Comparison of ENCODE assay signal across 8 mouse cellular contexts in genomic region chr5:135064382-135064766, GRCm38 (mm10). TPM values are rescaled to one million over a fixed set of nuclear protein-coding genes. Genes with fewer than 3 reads are reported as not detected.
A peak's percentile ranks its signal among the peaks of the same experiment; 100 is the strongest.
DNase-seq lines count a peak whose midpoint lies in the region; ATAC-seq lines count a peak whose summit lies in the region.

No protein-coding gene starts in this region.

- DNase-seq in kidney, adult 8-10 months, result no peak
- peak; percentile 25 for DNase-seq in c-Kit-positive CD71-positive TER-119-positive erythroid progenitor cells, embryonic 14.5 days (ENCODE audit: low spot score)
- DNase-seq in midbrain, embryonic 11.5 days (ENCODE audit: low spot score, missing footprints), result no peak
- DNase-seq in adrenal gland, postnatal 4 days (ENCODE audit: low spot score in 2 of 2), result no peak
- DNase-seq in thymus, postnatal 36 days, result no peak
- no peak for DNase-seq in adrenal gland, adult (ENCODE audit: inconsistent age in 2 of 2, low spot score in 1 of 2)

- peaks cover 19% of the 10 kb centered on the region for H3K4me1 ChIP-seq in kidney, embryonic 16.5 days (ENCODE audit: insufficient read depth, low read length)
- peaks cover 26% of the 10 kb centered on the region for H3K4me1 ChIP-seq in hindbrain, embryonic 13.5 days (replicated peaks)
- peaks cover 8% of the 10 kb centered on the region; the same call in 1 of the 2 replicates for H3K4me1 ChIP-seq in midbrain, embryonic 11.5 days (ENCODE audit: control insufficient read depth, insufficient read depth, low read length)

- peaks cover 34% of the 10 kb centered on the region for H3K36me3 ChIP-seq in kidney, embryonic 16.5 days (ENCODE audit: insufficient read depth, low read length)
- peaks cover 53% of the 10 kb centered on the region for H3K36me3 ChIP-seq in hindbrain, embryonic 13.5 days
- H3K36me3 ChIP-seq in midbrain, embryonic 11.5 days (ENCODE audit: control insufficient read depth, insufficient read depth, low read length), result peaks cover 4% of the 10 kb centered on the region; the same call in 1 of the 2 replicates

- H3K9me3 ChIP-seq in kidney, embryonic 16.5 days (ENCODE audit: low read length), result no peaks in the 10 kb centered on the region
- no peaks in the 10 kb centered on the region for H3K9me3 ChIP-seq in hindbrain, embryonic 13.5 days
- no peaks in the 10 kb centered on the region for H3K9me3 ChIP-seq in midbrain, embryonic 11.5 days (ENCODE audit: control insufficient read depth, low read length)

- no peaks in the 10 kb centered on the region for H3K27me3 ChIP-seq in kidney, embryonic 16.5 days (ENCODE audit: insufficient read depth, low read length)
- no peaks in the 10 kb centered on the region for H3K27me3 ChIP-seq in hindbrain, embryonic 13.5 days
- H3K27me3 ChIP-seq in midbrain, embryonic 11.5 days (ENCODE audit: control insufficient read depth, insufficient read depth, low read length), result no peaks in the 10 kb centered on the region

- WGBS in kidney, embryonic 16.5 days, result under 1% methylated on average over 40 of the region's 40 CpGs
- WGBS in hindbrain, embryonic 13.5 days, result 0% methylated on average over 39 of the region's 40 CpGs
- WGBS in midbrain, embryonic 11.5 days, result under 1% methylated on average over 40 of the region's 40 CpGs

- peak overlapping the region; percentile 89 for H3K4me2 ChIP-seq in kidney, embryonic 16.5 days (replicated peaks; ENCODE audit: low read depth, low read length)
- peak overlapping the region; percentile 97 for H3K4me2 ChIP-seq in hindbrain, embryonic 13.5 days
- H3K4me2 ChIP-seq in midbrain, embryonic 11.5 days, result peak overlapping the region; percentile 97

- peak; percentile 64; the same call in 1 of the 2 replicates for ATAC-seq in kidney, embryonic 16.5 days (ENCODE audit: low FRiP score, low TSS enrichment)
- no peak; the same call in none of the 2 replicates for ATAC-seq in hindbrain, embryonic 13.5 days (ENCODE audit: low FRiP score)
- peak; percentile 67 for ATAC-seq in midbrain, embryonic 11.5 days (ENCODE audit: low FRiP score)

- peak overlapping the region; percentile 54; the same call in 1 of the 2 replicates for H3K27ac ChIP-seq in kidney, embryonic 16.5 days (ENCODE audit: low read length)
- peak overlapping the region; percentile 79 for H3K27ac ChIP-seq in hindbrain, embryonic 13.5 days
- H3K27ac ChIP-seq in midbrain, embryonic 11.5 days (ENCODE audit: low read depth, low read length), result peak overlapping the region; percentile 35; the same call in 1 of the 2 replicates

- peak overlapping the region; percentile 96 for H3K4me3 ChIP-seq in kidney, embryonic 16.5 days (ENCODE audit: low read length)
- H3K4me3 ChIP-seq in hindbrain, embryonic 13.5 days, result peak overlapping the region; percentile 97
- peak overlapping the region; percentile 93 for H3K4me3 ChIP-seq in midbrain, embryonic 11.5 days (ENCODE audit: low read depth, low read length)

- peak overlapping the region; percentile 85 for H3K9ac ChIP-seq in kidney, embryonic 16.5 days (replicated peaks; ENCODE audit: low read length)
- H3K9ac ChIP-seq in hindbrain, embryonic 13.5 days, result peak overlapping the region; percentile 90
- peak overlapping the region; percentile 86 for H3K9ac ChIP-seq in midbrain, embryonic 11.5 days (ENCODE audit: low read length)

RNA-seq across cellular contexts. Expression of gene Dnajc30, which starts 0.4 kb away (rescaled TPM):
- 33.3 and 38.7 TPM in 2 replicates for polyA plus RNA-seq in kidney, embryonic 16.5 days (2015; fragmentation: Nextera tagmentation; extraction: Ambion mirVana)
- 37.4 and 38.8 TPM in 2 replicates for polyA plus RNA-seq in hindbrain, embryonic 13.5 days (2015; fragmentation: Nextera tagmentation; extraction: Ambion mirVana)
- 30.0 and 30.2 TPM in 2 replicates for polyA plus RNA-seq in midbrain, embryonic 11.5 days (2014; fragmentation: Nextera tagmentation; extraction: Ambion mirVana)
- total RNA-seq in adrenal gland, postnatal 4 days (2021), result 10 to 100 TPM; 27.9 to 28.8 TPM

RNA-seq across cellular contexts. Expression of gene Bud23, which starts 0.4 kb away (rescaled TPM):
- polyA plus RNA-seq in kidney, embryonic 16.5 days (2015; fragmentation: Nextera tagmentation; extraction: Ambion mirVana), result 134 and 139 TPM in 2 replicates
- 79.1 and 93.5 TPM in 2 replicates for polyA plus RNA-seq in hindbrain, embryonic 13.5 days (2015; fragmentation: Nextera tagmentation; extraction: Ambion mirVana)
- polyA plus RNA-seq in midbrain, embryonic 11.5 days (2014; fragmentation: Nextera tagmentation; extraction: Ambion mirVana), result 105 and 116 TPM in 2 replicates
- total RNA-seq in adrenal gland, postnatal 4 days (2021), result 10 to 100 TPM; 49.7 to 50.1 TPM

RNA-seq across cellular contexts. Expression of gene Vps37d, which starts 13.7 kb away (rescaled TPM):
- 7.6 and 8.6 TPM in 2 replicates for polyA plus RNA-seq in kidney, embryonic 16.5 days (2015; fragmentation: Nextera tagmentation; extraction: Ambion mirVana)
- polyA plus RNA-seq in hindbrain, embryonic 13.5 days (2015; fragmentation: Nextera tagmentation; extraction: Ambion mirVana), result 29.8 and 31.9 TPM in 2 replicates
- 6.8 and 9.6 TPM in 2 replicates for polyA plus RNA-seq in midbrain, embryonic 11.5 days (2014; fragmentation: Nextera tagmentation; extraction: Ambion mirVana)
- 10 to 100 TPM; 10.1 to 12.3 TPM for total RNA-seq in adrenal gland, postnatal 4 days (2021)

RNA-seq across cellular contexts. Expression of gene Mlxipl, which starts 25.3 kb away (rescaled TPM):
- 8.3 and 8.5 TPM in 2 replicates for polyA plus RNA-seq in kidney, embryonic 16.5 days (2015; fragmentation: Nextera tagmentation; extraction: Ambion mirVana)
- 0.41 and 0.71 TPM in 2 replicates for polyA plus RNA-seq in hindbrain, embryonic 13.5 days (2015; fragmentation: Nextera tagmentation; extraction: Ambion mirVana)
- 1.2 and 2.1 TPM in 2 replicates for polyA plus RNA-seq in midbrain, embryonic 11.5 days (2014; fragmentation: Nextera tagmentation; extraction: Ambion mirVana)
- total RNA-seq in adrenal gland, postnatal 4 days (2021), result 10 to 100 TPM; 37.8 to 38.7 TPM

RNA-seq across cellular contexts. Expression of gene Stx1a, which starts 41.1 kb away (rescaled TPM):
- 13.4 and 13.5 TPM in 2 replicates for polyA plus RNA-seq in kidney, embryonic 16.5 days (2015; fragmentation: Nextera tagmentation; extraction: Ambion mirVana)
- 78.4 and 78.9 TPM in 2 replicates for polyA plus RNA-seq in hindbrain, embryonic 13.5 days (2015; fragmentation: Nextera tagmentation; extraction: Ambion mirVana)
- polyA plus RNA-seq in midbrain, embryonic 11.5 days (2014; fragmentation: Nextera tagmentation; extraction: Ambion mirVana), result 16.1 and 17.7 TPM in 2 replicates
- 10 to 100 TPM; 17.5 to 20.3 TPM for total RNA-seq in adrenal gland, postnatal 4 days (2021)
